Mouse (Mus musculus) macrophage (primary cell): ENCODE measurements around the gene Gpbp1. TPM values are rescaled to one million over a fixed set of nuclear protein-coding genes. Genes with fewer than 3 reads are reported as not detected.

ENCODE experiments used
- polyA plus RNA-seq: library from polyadenylated mRNA; stranded (reverse); fragments of 250-400 nt; gene quantifications from 3 replicates; pipeline ENCODE4 v1.2.4, GENCODE M21; 2018; ENCODE audit warnings: inconsistent platforms

Gene Gpbp1
- polyA plus RNA-seq, 1 experiment from 2014 or later, result 60.3 TPM

Other genes with a start within 250 kb of the Gpbp1 start
- gene Actbl2, start 235.1 kb downstream of the Gpbp1 start, polyA plus RNA-seq, result not detected in 3 replicates
- gene Gm49496, start 59.8 kb upstream of the Gpbp1 start, polyA plus RNA-seq, result not detected in 3 replicates
- not detected in 3 replicates for gene Gm10198, start 102.7 kb upstream of the Gpbp1 start, polyA plus RNA-seq
- 5.9 to 6.8 TPM (median 6.0 TPM) in 3 replicates for gene Mier3, start 190.9 kb upstream of the Gpbp1 start, polyA plus RNA-seq